Mouse (Mus musculus) Muller cell, postnatal 12 days (primary cell): ENCODE results near the gene H2-Ob.
A peak's percentile ranks its signal among the peaks of the same experiment; 100 is the strongest.
"Not testable (repeated sequence)": the region's sequence is repeated elsewhere in the genome, so short reads cannot be mapped to it uniquely, and the experiment has no call there.

ENCODE experiments used
- DNase-seq: peaks from one replicate; pipeline ENCODE4 v3.0.0-alpha.2; 2015; ENCODE audit errors: inconsistent ontology term

Gene H2-Ob

GRCm38 (mm10) chr17:34207456-34207855 lies 31.2 kb upstream of the H2-Ob start:
- no peak for DNase-seq

- DNase-seq: no peak
Observed at GRCm38 (mm10) chr17:34207866-34208265, 30.8 kb upstream of the H2-Ob start.

GRCm38 (mm10) chr17:34208421-34208820 lies 30.3 kb upstream of the H2-Ob start:
- no peak for DNase-seq

GRCm38 (mm10) chr17:34209680-34210079 lies 29.0 kb upstream of the H2-Ob start:
- DNase-seq: no peak

- peak; percentile 47 for DNase-seq
Observed at GRCm38 (mm10) chr17:34210599-34210998, 28.1 kb upstream of the H2-Ob start.

- no peak for DNase-seq
Observed at GRCm38 (mm10) chr17:34211746-34212365, 26.8 kb upstream of the H2-Ob start.

- no peak for DNase-seq
Observed at GRCm38 (mm10) chr17:34213936-34214335, 24.8 kb upstream of the H2-Ob start.

- DNase-seq: no peak
Observed at GRCm38 (mm10) chr17:34215176-34215575, 23.5 kb upstream of the H2-Ob start.

GRCm38 (mm10) chr17:34217216-34217928 lies 21.3 kb upstream of the H2-Ob start:
- no peak for DNase-seq

GRCm38 (mm10) chr17:34217986-34218385 lies 20.7 kb upstream of the H2-Ob start:
- DNase-seq: no peak

GRCm38 (mm10) chr17:34218675-34219074 lies 20.0 kb upstream of the H2-Ob start:
- peak; percentile 86 for DNase-seq

- not testable (repeated sequence) for DNase-seq
Observed at GRCm38 (mm10) chr17:34219096-34219495, 19.6 kb upstream of the H2-Ob start.

GRCm38 (mm10) chr17:34219801-34220200 lies 18.9 kb upstream of the H2-Ob start:
- not testable (repeated sequence) for DNase-seq

- not testable (repeated sequence) for DNase-seq
Observed at GRCm38 (mm10) chr17:34220401-34220800, 18.3 kb upstream of the H2-Ob start.

GRCm38 (mm10) chr17:34224816-34225215 lies 13.9 kb upstream of the H2-Ob start:
- DNase-seq: no peak

GRCm38 (mm10) chr17:34225426-34225825 lies 13.3 kb upstream of the H2-Ob start:
- DNase-seq: no peak

GRCm38 (mm10) chr17:34225911-34226310 lies 12.8 kb upstream of the H2-Ob start:
- DNase-seq: not testable (repeated sequence)

- not testable (repeated sequence) for DNase-seq
Observed at GRCm38 (mm10) chr17:34230971-34231370, 7.7 kb upstream of the H2-Ob start.

- not testable (repeated sequence) for DNase-seq
Observed at GRCm38 (mm10) chr17:34232021-34232420, 6.7 kb upstream of the H2-Ob start.

- DNase-seq: peak; percentile 50
Observed at GRCm38 (mm10) chr17:34234926-34235325, 3.8 kb upstream of the H2-Ob start.

- no peak for DNase-seq
Observed at GRCm38 (mm10) chr17:34236691-34237090, 2.0 kb upstream of the H2-Ob start.

GRCm38 (mm10) chr17:34237741-34238140 lies 962 bp upstream of the H2-Ob start:
- no peak for DNase-seq

GRCm38 (mm10) chr17:34239601-34240041 lies 918 bp downstream of the H2-Ob start:
- no peak for DNase-seq
